Mouse (Mus musculus) frontal cortex, postnatal 10 days (tissue): ENCODE measurements around the gene Akain1.

ENCODE experiments used
- DNase-seq, 2 experiments: peaks; one replicate each; pipeline ENCODE4 v3.0.0; 2022; ENCODE audit warnings: low spot score in 2 of 2, mixed read lengths in 1 of 2

The Akain1 gene

GRCm38 (mm10) chr17:69438990-69439491 is at the start of gene Akain1:
TSS of gene Akain1 (plus strand) at chr17:69439326.
- DNase-seq: peak in 1 of 2 experiments; percentile 42

DNA sequence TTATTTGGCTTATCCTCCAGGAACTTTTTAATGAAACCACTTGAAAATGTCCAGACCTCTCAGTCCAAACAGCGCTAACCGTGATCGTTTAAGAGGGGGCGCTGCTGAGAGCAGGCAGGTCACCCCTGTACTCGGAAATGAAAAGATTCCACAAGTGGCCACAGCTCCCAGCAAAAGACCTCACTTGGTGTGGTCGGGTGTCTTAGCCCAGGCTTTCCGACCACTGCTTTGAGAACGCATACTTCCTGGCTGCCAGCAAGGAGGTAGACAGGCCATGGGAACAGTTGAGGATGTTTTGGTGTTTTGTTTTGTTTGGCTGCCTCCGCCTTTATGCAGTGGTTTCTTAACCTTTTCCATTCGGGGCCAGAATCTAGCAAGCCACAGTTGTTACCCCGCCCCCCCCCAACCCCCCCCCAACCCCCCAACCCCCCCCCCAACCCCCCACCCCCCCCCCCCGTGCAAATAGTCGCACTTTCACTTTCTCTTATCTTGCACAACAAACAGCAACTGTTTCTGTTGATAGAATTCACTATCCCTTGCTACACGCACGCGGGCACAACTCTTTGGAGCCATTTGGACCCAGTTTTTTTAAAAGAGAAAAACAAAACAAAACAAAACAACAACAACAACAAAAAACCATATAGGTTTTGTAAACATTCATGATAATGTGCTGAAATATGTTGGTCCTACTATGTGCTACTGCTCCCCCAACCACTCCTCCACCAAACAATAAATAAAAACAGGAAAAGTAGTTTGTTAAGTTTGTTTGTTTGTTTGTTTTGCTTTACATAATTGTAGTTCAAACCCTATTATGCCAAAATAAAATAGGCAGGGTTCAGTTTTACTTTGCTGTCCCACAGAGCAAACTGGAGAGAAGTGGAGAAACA is 42.7 kb upstream of the Akain1 start:
- no peak for DNase-seq

GRCm38 (mm10) chr17:69397163-69397562 is 42.0 kb upstream of the Akain1 start:
- no peak for DNase-seq

DNA sequence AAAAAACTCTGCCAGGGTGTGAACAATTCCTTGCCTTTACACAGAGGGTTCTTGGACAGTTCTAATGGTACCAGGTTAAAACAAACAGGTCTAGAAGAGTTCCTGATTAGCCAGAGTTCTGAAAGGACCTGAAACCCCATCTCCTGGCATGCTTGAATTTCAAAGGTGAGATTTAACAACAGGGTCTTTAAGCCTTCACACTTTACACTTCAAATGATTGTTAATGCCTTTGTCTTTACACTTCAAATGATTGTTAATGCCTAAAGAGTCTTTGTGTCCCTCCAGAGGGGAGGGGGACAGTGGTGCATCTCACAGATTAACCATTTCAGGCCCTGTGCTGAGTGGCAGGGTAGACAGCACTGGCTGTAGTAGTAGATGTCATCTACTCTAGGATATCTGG is 41.0 kb upstream of the Akain1 start:
- no peak for DNase-seq

GRCm38 (mm10) chr17:69401146-69401545 is 38.0 kb upstream of the Akain1 start:
- no peak for DNase-seq

GRCm38 (mm10) chr17:69416163-69416562 is 23.0 kb upstream of the Akain1 start:
- no peak for DNase-seq

- DNase-seq: peak; percentile 83 to 94
These were observed 22.0 kb upstream of the Akain1 start for GRCm38 (mm10) chr17:69416920-69417661.

DNA sequence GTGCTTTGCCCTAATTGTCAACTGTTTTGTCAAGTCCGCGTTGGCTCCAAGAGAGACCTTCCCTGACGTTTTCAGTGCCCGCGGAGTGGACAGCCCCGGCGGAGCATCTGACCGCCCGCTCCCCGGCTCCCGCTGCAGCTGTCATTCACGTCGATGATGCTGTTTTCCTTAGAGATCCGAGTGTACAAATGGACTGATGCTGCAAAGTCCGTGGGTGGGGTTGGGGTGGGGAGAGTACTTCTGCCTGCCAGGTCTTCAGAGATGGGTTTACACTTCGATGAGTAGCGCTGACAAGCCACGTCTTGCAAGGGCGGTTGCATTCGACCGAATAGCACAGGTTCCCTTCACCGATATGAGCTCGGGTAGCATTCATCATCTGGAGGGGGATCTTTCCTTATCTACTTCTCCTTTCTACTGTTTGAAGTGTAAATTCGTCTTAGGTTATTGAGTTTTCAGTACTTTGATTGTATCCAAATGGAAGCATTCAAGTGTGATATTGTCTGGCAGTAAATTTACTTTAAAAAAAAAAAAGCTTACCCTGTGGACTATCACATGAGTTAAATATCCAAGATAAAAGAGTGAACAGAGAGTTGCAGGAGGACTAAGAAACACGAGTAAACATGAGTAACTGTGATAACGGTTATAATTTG is 21.3 kb upstream of the Akain1 start:
- no peak for DNase-seq

DNA sequence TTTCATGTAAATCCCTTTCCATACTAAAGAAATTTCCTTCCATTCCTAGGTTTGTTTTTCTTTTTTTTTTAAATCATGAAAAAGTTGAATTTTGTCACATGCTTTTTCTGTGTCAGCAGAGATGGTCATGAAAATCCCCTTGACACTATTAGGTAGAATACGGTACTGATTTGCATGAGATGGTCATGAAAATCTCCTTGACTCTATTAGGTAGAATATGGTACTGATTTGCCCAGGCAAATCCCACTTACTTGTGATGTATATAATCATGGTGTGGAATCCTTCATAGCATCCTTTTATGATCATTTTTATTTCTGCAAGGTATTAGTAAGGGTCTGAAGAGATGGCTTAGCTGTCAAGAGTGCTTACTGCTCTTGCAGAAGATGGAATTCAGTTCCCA is 17.5 kb upstream of the Akain1 start:
- DNase-seq: no peak

GRCm38 (mm10) chr17:69437836-69438235 is 1.3 kb upstream of the Akain1 start:
- DNase-seq: no peak

- no peak for DNase-seq
These were observed 640 bp upstream of the Akain1 start for GRCm38 (mm10) chr17:69438486-69438885.

DNA sequence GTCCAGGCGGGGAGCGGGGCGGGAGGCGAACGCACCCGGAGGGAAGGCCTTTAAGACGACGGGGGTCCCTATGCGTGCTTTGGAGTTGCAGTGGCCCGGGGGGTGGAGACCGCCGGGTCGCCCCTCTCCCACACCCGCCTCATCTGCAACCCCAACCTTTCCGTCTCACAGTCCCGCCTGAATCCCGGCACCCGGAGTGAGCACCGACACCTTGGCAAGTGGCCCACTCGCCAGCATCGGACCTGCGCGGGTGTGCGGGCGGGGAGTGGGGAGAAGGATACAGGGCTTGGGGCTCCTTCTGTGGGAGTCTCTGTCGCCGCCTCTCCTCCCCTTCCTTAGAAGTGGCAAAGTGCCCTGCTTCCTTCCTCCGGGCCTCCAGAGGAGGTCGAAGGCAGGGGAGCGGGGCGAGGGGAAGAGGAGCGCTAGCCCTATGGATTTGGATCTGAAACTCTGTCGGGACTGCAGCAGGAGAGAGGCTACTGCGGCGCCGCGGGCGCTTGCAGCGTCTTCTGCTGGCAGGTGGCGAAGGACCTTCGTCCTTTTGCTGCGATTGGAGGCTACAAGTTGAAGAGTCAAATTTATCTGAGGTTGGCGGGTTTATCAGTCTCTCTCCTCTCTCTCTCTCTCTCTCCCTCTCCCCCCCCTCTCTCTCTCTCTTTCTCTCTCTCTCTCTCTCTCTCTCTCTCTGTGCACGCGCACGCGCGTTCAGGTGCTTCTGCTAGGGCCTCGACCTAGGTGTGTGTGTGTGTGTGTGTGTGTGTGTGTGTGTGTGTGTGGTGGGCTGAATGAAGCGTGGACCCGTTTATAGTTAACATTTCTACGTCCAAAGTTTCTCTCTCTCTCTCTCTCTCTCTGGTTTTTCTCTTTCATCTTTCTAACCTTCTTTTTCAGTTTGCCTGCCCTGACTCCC is 700 bp downstream of the Akain1 start:
- DNase-seq: peak; percentile 5 to 13

DNA sequence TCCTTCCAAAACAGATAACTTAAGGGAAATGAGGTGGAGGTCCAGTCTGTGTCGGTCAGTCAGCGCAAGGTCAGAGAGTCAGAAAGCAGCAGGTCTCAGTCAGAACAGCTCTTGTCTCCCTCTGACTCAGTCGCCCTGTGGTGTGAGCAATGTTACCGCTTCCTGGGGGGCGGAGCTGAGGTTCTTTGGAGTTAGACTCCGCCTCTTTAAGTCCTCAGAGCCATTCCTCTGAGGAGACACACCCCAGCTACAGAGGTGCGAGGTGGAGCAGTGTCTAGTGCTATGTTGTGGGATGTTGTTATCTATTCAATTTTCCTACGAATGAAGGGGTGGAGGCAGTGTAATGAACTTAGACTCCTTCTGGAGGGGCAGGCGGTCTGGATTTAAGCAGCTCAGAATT is 1.9 kb downstream of the Akain1 start:
- DNase-seq: no peak

GRCm38 (mm10) chr17:69448679-69449078 is 9.6 kb downstream of the Akain1 start:
- DNase-seq: no peak

DNA sequence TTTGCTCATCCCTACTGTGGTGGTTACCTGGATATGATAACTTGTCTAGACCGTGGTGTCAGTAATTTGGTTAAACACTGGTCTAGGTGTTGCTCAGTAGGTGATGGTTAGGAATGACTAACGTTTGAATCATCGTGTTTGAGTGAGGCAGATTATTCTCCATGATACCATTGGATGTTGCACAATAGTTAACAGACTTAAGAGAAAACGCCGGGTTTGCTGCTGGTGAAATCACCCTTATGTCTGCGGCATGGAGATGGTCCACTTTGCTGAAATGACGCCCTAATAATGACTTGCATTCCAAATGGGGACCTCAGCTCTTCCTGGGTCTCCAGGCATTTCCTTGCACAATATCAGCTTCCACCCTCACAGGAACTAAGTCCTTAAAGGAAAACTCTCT is 22.6 kb downstream of the Akain1 start:
- no peak for DNase-seq

- DNase-seq: no peak
These were observed 23.9 kb downstream of the Akain1 start for GRCm38 (mm10) chr17:69463037-69463436.

GRCm38 (mm10) chr17:69471171-69471570 is 32.0 kb downstream of the Akain1 start:
- DNase-seq: no peak

GRCm38 (mm10) chr17:69472401-69472800 is 33.3 kb downstream of the Akain1 start:
- DNase-seq: no peak

DNA sequence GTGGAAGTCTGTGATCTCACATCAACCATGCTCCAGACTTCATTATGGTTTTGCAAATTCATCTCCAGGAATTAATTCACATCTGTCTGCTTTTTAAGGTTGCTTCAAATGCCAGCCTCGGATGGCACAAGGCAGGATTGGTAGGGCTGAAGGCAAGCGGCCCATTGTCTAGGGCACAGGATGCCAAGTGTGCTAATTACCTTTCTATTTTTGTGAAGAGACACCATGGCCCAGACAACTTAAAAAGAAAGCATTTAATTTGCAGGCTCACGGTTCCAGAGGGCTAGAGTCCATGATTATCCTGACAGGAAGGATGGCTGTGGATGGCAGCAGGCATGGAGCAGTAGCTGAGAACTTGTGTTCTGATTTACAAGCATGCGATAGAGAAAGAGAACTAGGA is 35.0 kb downstream of the Akain1 start:
- DNase-seq: no peak

DNA sequence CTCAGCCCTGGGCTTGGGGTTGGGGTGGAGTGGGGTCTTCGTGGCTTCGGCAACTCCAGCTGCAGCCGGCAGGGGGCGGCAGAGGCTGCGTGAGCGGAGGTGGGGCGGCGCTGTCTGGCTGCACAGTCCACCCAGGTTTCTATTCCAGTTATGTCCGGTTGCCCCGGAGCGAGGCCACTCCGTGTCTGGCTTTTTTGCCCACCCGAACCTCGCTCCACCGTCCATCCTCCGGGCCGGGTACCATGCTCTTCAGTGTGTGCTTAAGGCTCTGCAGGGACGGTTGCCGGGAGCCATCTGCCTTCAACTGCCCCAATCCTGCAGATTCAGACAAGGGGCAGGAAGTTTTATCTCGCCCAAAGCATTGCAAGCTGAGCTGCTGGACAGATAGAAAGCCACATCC is 36.3 kb downstream of the Akain1 start:
- DNase-seq: peak; percentile 15 to 54

GRCm38 (mm10) chr17:69477526-69477925 is 38.4 kb downstream of the Akain1 start:
- DNase-seq: no peak
